Mouse (Mus musculus) intestine, embryonic 15.5 days (tissue): ENCODE measurements around the gene Fam169b. TPM values are rescaled to one million over a fixed set of nuclear protein-coding genes. Genes with fewer than 3 reads are reported as not detected.

Experiments used
- ATAC-seq: fragments of 200-750 bp; cut with Nextera tagmentation; 2 replicates; pipeline ENCODE4 v1.8.0; 2017; ENCODE audit warnings: moderate TSS enrichment, moderate library complexity
- H3K27ac ChIP-seq: fragments of 300-500 bp; sonication (generic); 2 replicates; pipeline ENCODE4 v1.5.1; 2015; ENCODE audit warnings: mild to moderate bottlenecking, inconsistent platforms
- H3K27me3 ChIP-seq: fragments of 300-500 bp; sonication (generic); replicated peaks from 2 replicates; pipeline ENCODE4 v1.6.1; 2015; ENCODE audit warnings: inconsistent platforms
- H3K36me3 ChIP-seq: fragments of 300-500 bp; sonication (generic); 2 replicates; pipeline ENCODE4 v1.6.1; 2015; ENCODE audit warnings: inconsistent platforms
- H3K4me1 ChIP-seq: fragments of 300-500 bp; sonication (generic); replicated peaks from 2 replicates; pipeline ENCODE4 v1.6.1; 2015; ENCODE audit warnings: inconsistent platforms
- H3K4me2 ChIP-seq: fragments of 300-500 bp; sonication (generic); replicated peaks from 2 replicates; pipeline ENCODE4 v1.6.1; 2015; ENCODE audit warnings: mild to moderate bottlenecking, inconsistent platforms
- H3K4me3 ChIP-seq: fragments of 300-500 bp; sonication (generic); replicated peaks from 2 replicates; pipeline ENCODE4 v1.5.1; 2015; ENCODE audit warnings: inconsistent platforms
- H3K9ac ChIP-seq: fragments of 300-500 bp; sonication (generic); 2 replicates; pipeline ENCODE4 v1.6.1; 2015; ENCODE audit warnings: inconsistent platforms
- H3K9me3 ChIP-seq: fragments of 300-500 bp; sonication (generic); 2 replicates; pipeline ENCODE4 v1.6.1; 2016; ENCODE audit warnings: inconsistent platforms
- WGBS: fragments of 180-500 bp; shearing (Covaris S2); methylation state at CpG from one replicate; pipeline ENCODE4 v1.1.7; 2015; 5-methylcytosine and 5-hydroxymethylcytosine counted together
- polyA plus RNA-seq: library from polyadenylated mRNA; unstranded; fragments of >200 nt; fragmentation: Nextera tagmentation; extraction: Ambion mirVana; gene quantifications from 2 replicates; pipeline ENCODE4 v1.2.1, GENCODE M21; 2015

The Fam169b gene
- polyA plus RNA-seq, 1 experiment from 2014 or later: 0.21 TPM

DNA sequence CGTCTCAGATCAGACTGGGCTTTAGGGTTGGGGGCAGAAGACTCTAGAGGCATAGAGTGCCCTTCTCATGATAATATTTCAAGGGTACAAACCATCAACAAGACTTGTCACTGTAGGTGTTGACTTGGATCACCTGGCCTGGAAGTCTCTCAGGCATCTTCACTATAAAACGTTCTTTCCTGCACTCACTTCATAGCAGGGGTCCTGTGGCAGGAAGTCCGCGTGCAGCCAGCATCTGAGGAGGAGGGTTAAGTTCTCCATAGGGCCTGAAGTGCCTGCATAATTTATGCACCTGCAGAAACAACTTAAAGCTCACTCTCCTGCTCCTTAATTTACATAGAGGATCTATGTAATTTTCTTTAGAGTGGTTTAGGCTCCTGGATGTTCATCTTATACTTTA lies 28.0 kb upstream of the Fam169b start:
- H3K4me2 ChIP-seq: no peak overlapping the region
- ATAC-seq: no peak
- no peaks in the 10 kb centered on the region for H3K27me3 ChIP-seq
- no peaks in the 10 kb centered on the region for H3K36me3 ChIP-seq
- no peak overlapping the region for H3K4me3 ChIP-seq
- H3K4me1 ChIP-seq: no peaks in the 10 kb centered on the region
- H3K27ac ChIP-seq: no peak overlapping the region
- 50% methylated on average over 4 of the region's 4 CpGs for WGBS
- no peak overlapping the region for H3K9ac ChIP-seq
- H3K9me3 ChIP-seq: no peaks in the 10 kb centered on the region

DNA sequence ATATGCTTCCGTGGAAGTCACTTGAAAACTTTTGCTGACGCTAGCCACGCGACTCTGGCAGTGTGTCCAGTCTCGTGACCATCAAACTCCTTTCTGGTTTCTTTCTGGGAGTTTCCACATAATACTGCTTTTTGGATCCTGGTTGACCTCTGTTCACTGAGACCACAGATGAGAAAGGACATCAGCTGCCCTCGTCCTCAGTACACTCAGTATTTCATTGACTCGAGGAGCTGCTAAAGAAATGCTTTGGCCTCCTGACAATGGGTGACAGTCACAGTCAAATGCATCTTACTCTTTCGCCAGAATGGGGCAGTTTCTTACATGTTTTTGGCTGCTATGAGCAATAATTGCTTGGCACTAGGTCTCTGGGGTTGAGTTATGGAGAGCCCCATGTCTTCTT lies 27.4 kb upstream of the Fam169b start:
- Histone ChIP-seq H3K4me3 (no peak overlapping the region), H3K4me1 (no peaks in the 10 kb centered on the region), H3K9ac (no peak overlapping the region), H3K27me3 (no peaks in the 10 kb centered on the region), H3K36me3 (no peaks in the 10 kb centered on the region), H3K27ac (no peak overlapping the region), H3K9me3 (no peaks in the 10 kb centered on the region), H3K4me2 (no peak overlapping the region)
- WGBS: 78% methylated on average over 8 of the region's 8 CpGs
- ATAC-seq: no peak

GRCm38 (mm10) chr7:68250411-68250810 lies 23.2 kb upstream of the Fam169b start:
- no peaks in the 10 kb centered on the region for H3K4me1 ChIP-seq
- H3K27me3 ChIP-seq: no peaks in the 10 kb centered on the region
- H3K4me3 ChIP-seq: no peak overlapping the region
- H3K9me3 ChIP-seq: no peaks in the 10 kb centered on the region
- 56% methylated on average over 1 of the region's 1 CpGs for WGBS
- H3K27ac ChIP-seq: no peak overlapping the region
- H3K36me3 ChIP-seq: no peaks in the 10 kb centered on the region
- no peak overlapping the region for H3K9ac ChIP-seq
- no peak overlapping the region for H3K4me2 ChIP-seq
- no peak for ATAC-seq

DNA sequence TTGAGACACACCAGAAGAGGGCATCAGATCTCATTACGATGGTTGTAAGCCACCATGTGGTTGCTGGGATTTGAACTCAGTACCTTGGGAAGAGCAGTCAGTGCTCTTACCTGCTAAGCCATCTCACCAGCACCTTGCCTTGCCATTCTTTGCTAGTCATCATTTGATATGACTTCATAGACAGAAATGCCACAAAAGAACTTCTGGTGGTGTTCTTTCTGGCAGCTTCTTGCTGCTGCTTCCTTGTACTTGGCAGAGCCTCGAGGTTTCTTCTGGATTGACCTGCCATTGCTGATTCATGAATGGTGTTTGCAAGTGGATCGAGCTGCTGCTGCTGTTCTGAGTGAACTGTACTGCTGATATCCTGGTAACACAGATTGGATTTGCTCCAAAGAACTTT lies 22.7 kb upstream of the Fam169b start:
- no peak for ATAC-seq
- Histone ChIP-seq H3K27me3 (no peaks in the 10 kb centered on the region), H3K9ac (no peak overlapping the region), H3K9me3 (no peaks in the 10 kb centered on the region), H3K36me3 (no peaks in the 10 kb centered on the region), H3K4me2 (no peak overlapping the region), H3K27ac (no peak overlapping the region), H3K4me3 (no peak overlapping the region), H3K4me1 (no peaks in the 10 kb centered on the region)
- 85% methylated on average over 3 of the region's 3 CpGs for WGBS

GRCm38 (mm10) chr7:68257767-68258166 lies 15.9 kb upstream of the Fam169b start:
- Histone ChIP-seq H3K4me3 (no peak overlapping the region), H3K9me3 (no peaks in the 10 kb centered on the region), H3K4me1 (peaks cover 4% of the 10 kb centered on the region; the same call in 1 of the 2 replicates), H3K27me3 (no peaks in the 10 kb centered on the region), H3K4me2 (no peak overlapping the region), H3K27ac (no peak overlapping the region), H3K9ac (no peak overlapping the region), H3K36me3 (no peaks in the 10 kb centered on the region)
- no peak for ATAC-seq
- 40% methylated on average over 2 of the region's 2 CpGs for WGBS

DNA sequence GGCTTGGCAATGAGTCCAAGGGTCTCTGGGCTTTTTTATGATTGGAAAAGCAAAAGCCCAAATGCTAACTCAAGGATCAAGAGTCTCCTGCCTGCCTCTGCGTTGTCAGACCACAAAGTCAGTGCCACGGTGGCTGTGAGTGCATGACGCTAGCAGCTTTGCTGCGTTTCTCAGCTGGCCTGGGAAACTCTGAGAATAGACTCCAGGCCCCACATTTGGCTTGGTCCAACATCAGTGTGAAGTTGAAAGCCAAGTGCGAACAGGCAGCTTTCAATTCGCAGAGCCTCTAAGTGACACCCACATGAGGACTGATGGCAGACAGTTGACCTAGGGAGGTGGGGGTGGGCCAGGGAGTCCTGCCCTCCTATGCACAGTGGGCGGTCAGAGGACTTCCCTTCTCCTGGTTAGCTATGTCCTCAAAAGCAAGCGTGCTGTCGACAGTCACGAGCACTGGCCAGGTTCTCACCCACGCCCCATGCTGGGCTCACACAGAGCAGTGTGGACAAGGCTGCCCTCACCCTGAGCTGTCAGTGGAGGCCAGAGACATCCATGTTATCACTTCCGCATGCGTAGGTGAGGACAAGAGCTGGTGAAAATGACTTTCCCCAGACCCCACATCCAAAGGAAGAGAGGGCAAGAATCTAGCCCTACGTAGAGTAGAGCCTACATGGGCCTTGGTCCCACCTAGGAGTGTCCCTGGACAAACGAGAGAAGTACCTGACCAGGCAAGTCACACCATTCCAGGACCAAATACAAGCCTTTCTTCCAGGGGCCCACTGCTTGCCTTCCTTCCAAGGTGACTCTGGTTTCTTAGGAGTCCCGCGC lies 15.1 kb upstream of the Fam169b start:
- Histone ChIP-seq H3K9me3 (no peaks in the 10 kb centered on the region), H3K27ac (no peak overlapping the region), H3K4me3 (no peak overlapping the region), H3K4me1 (peaks cover 5% of the 10 kb centered on the region; the same call in 1 of the 2 replicates), H3K27me3 (no peaks in the 10 kb centered on the region), H3K36me3 (no peaks in the 10 kb centered on the region), H3K4me2 (no peak overlapping the region), H3K9ac (no peak overlapping the region)
- WGBS: 74% methylated on average over 17 of the region's 17 CpGs
- no peak for ATAC-seq

DNA sequence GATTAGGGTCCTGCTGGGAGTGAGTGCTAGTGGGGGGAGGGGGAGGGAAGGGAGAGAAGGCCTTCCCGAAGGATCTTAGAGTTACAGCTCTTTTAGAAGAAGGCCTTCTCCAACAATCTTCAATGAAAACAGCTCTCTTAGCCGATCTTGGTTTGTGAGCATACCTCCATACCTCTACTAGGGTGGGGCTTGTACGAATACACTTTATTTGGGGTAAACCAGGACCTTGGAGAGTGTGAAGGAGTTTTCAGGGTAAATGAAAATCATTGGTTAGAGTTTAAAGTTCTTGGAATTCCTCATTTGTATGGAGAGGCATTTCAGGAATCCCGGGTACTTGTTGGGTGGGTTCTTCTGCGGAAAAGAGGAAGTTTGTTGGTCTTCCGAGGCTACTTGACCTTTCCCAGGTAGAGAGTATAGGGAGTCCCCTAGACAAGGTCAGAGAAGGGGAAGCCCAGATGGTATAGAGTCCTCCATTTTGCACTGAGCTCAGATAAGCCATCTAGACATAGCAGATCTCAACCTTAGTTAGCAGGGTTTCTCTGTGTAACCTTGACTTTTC lies 14.0 kb upstream of the Fam169b start:
- no peak for ATAC-seq
- no peak overlapping the region for H3K27ac ChIP-seq
- 0 out of 2 replicates have a peak, but pooled peaks cover 1% of the 10 kb centered on the region for H3K27me3 ChIP-seq
- no peaks in the 10 kb centered on the region for H3K9me3 ChIP-seq
- H3K4me3 ChIP-seq: no peak overlapping the region
- no peak overlapping the region for H3K9ac ChIP-seq
- H3K4me2 ChIP-seq: no peak overlapping the region
- H3K36me3 ChIP-seq: no peaks in the 10 kb centered on the region
- WGBS: 56% methylated on average over 6 of the region's 6 CpGs
- peaks cover 15% of the 10 kb centered on the region for H3K4me1 ChIP-seq

DNA sequence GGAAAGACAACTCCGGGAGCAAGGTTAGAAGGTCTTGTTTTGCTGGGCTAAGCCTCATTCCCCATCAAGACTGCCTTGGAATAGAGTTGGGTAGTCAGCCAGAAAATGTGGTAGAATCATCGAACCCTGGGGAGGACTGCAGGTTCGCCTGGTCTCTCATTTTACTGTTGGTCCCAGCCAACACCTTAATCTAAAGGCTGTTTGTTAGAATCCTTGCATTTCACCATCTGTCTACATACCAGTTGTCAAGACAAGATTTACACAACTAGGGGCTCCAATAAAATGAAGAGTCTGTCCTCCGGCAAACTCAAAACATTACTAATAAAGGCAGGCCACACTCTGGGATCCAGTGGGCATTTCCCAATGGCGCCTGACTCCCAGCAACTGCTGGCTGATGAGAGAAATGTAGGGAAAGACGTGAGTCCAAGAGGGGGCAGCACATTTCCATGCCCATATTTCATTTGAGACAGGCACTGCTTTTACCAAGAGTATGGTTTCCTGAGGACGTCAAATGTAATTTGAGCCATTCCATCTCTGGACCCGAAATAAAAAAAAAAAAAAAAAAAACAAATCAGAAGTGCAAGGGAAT lies 10.9 kb upstream of the Fam169b start:
- Histone ChIP-seq H3K9ac (no peak overlapping the region), H3K27ac (no peak overlapping the region), H3K4me2 (no peak overlapping the region), H3K36me3 (no peaks in the 10 kb centered on the region), H3K4me1 (peaks cover 16% of the 10 kb centered on the region), H3K4me3 (no peak overlapping the region), H3K27me3 (peaks cover 3% of the 10 kb centered on the region; the same call in 1 of the 2 replicates), H3K9me3 (no peaks in the 10 kb centered on the region)
- WGBS: 38% methylated on average over 8 of the region's 8 CpGs
- ATAC-seq: no peak

GRCm38 (mm10) chr7:68263346-68264027 lies 10.2 kb upstream of the Fam169b start:
- Histone ChIP-seq H3K4me2 (peak overlapping the region; percentile 69), H3K9me3 (no peaks in the 10 kb centered on the region), H3K9ac (no peak overlapping the region), H3K4me1 (peaks cover 12% of the 10 kb centered on the region), H3K36me3 (no peaks in the 10 kb centered on the region), H3K27ac (no peak overlapping the region), H3K27me3 (peaks cover 3% of the 10 kb centered on the region; the same call in 1 of the 2 replicates), H3K4me3 (peak overlapping the region; percentile 22)
- 0 out of 2 replicates have a peak, but pooled peaks have one; percentile 23 for ATAC-seq
- WGBS: 68% methylated on average over 8 of the region's 8 CpGs

DNA sequence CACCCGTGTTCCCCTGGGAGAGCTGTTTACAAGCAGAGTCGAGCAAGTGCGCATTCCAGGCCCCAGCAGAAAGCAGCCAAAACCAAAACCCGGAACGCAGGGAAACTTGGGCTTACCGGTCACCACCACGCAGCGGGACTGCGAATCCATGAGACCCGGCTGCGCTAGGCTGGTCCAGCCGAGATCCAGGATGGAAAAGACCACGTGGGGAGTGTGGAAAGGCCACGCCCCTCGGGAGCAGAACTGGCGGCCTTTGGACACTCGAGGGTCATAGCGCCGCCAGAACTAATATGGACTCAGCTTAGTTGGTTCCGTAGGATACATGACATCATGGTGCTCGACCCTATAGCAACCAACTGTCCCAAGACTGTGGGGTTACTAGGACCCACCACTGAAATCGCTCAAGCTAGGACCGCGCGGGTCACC lies 9.6 kb upstream of the Fam169b start, which contains the start of gene Pgpep1l:
Gene Pgpep1l (minus strand): TSS at position 206 of the 426 bp plus-strand sequence.
- H3K4me1 ChIP-seq: peaks cover 12% of the 10 kb centered on the region
- peak within 1 kb of the TSS; percentile 69 for H3K4me2 ChIP-seq
- no peak within 1 kb of the TSS for H3K9ac ChIP-seq
- peak; percentile 74 for ATAC-seq
- H3K27ac ChIP-seq: no peak within 1 kb of the TSS
- no peaks in the 10 kb centered on the region for H3K9me3 ChIP-seq
- peaks cover 3% of the 10 kb centered on the region; the same call in 1 of the 2 replicates for H3K27me3 ChIP-seq
- H3K36me3 ChIP-seq: no peaks in the 10 kb centered on the region
- WGBS: 7% methylated on average over 25 of the region's 25 CpGs
- H3K4me3 ChIP-seq: peak within 1 kb of the TSS; percentile 22

GRCm38 (mm10) chr7:68264531-68264930 lies 9.1 kb upstream of the Fam169b start:
- peaks cover 12% of the 10 kb centered on the region for H3K4me1 ChIP-seq
- ATAC-seq: peak; percentile 61; the same call in 1 of the 2 replicates
- WGBS: 9% methylated on average over 14 of the region's 14 CpGs
- H3K27ac ChIP-seq: no peak overlapping the region
- peaks cover 3% of the 10 kb centered on the region; the same call in 1 of the 2 replicates for H3K27me3 ChIP-seq
- 0 out of 2 replicates have a peak overlapping the region, but pooled peaks have one; percentile 22 for H3K4me3 ChIP-seq
- no peaks in the 10 kb centered on the region for H3K9me3 ChIP-seq
- H3K36me3 ChIP-seq: no peaks in the 10 kb centered on the region
- H3K4me2 ChIP-seq: peak overlapping the region; percentile 69
- H3K9ac ChIP-seq: no peak overlapping the region

DNA sequence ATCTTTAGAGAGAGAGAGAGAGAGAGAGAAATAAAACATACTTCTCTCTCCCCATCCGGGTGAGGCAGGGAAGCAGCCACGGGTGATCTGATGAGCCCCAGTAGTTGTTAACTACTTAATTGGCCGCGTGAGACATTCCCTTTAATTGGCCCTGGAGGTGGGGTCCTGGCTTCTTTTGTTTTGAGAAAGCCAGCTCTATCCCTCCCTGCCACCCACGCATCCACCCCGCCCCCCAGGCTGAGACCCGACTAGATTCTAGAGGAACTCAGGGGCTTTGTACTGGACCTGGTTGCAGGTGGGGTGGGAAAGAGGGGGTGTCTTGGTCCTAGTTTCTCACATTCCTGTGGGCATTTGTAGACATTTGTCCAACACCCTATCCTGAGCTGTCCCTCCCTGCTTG lies 8.2 kb upstream of the Fam169b start:
- Histone ChIP-seq H3K9me3 (no peaks in the 10 kb centered on the region), H3K4me3 (no peak overlapping the region), H3K36me3 (no peaks in the 10 kb centered on the region), H3K27ac (no peak overlapping the region), H3K4me2 (no peak overlapping the region), H3K27me3 (peaks cover 3% of the 10 kb centered on the region; the same call in 1 of the 2 replicates), H3K9ac (no peak overlapping the region), H3K4me1 (peaks cover 12% of the 10 kb centered on the region)
- ATAC-seq: no peak
- 39% methylated on average over 7 of the region's 7 CpGs for WGBS
